Mouse (Mus musculus) forebrain, postnatal 0 days (tissue): ENCODE measurements around the gene Zfp286. TPM values are rescaled to one million over a fixed set of nuclear protein-coding genes. Genes with fewer than 3 reads are reported as not detected.

Experiments used
- ATAC-seq: fragments of 200-750 bp; cut with Nextera tagmentation; 2 replicates; pipeline ENCODE4 v1.8.0; 2017; ENCODE audit warnings: mild to moderate bottlenecking, moderate library complexity
- DNase-seq: peaks from one replicate; pipeline ENCODE4 v3.0.0-alpha.2; 2015
- H3K27ac ChIP-seq: fragments of 300-500 bp; sonication (generic); 2 replicates; pipeline ENCODE4 v1.5.1; 2014; ENCODE audit warnings: low read depth, mild to moderate bottlenecking, antibody characterized with exemption, low read length, moderate library complexity, mixed read lengths
- H3K27me3 ChIP-seq: fragments of 300-500 bp; sonication (generic); 2 replicates; pipeline ENCODE4 v1.6.1; 2014; ENCODE audit warnings: mild to moderate bottlenecking, low read length, mixed read lengths; ENCODE audit not compliant: insufficient read depth
- H3K36me3 ChIP-seq: fragments of 300-500 bp; sonication (generic); 2 replicates; pipeline ENCODE4 v1.6.1; 2014; ENCODE audit warnings: mild to moderate bottlenecking, moderate library complexity; ENCODE audit not compliant: insufficient read depth
- H3K4me1 ChIP-seq: fragments of 300-500 bp; sonication (generic); 2 replicates; pipeline ENCODE4 v1.6.1; 2014; ENCODE audit warnings: antibody characterized with exemption; ENCODE audit not compliant: insufficient read depth
- H3K4me2 ChIP-seq: fragments of 300-500 bp; sonication (generic); 2 replicates; pipeline ENCODE4 v1.6.1; 2014; ENCODE audit warnings: low read depth, mild to moderate bottlenecking, moderate library complexity
- H3K4me3 ChIP-seq: fragments of 300-500 bp; sonication (generic); 2 replicates; pipeline ENCODE4 v1.5.1; 2014; ENCODE audit warnings: low read depth, low read length, mixed read lengths
- H3K9ac ChIP-seq: fragments of 300-500 bp; sonication (generic); 2 replicates; pipeline ENCODE4 v1.6.1; 2014; ENCODE audit warnings: mild to moderate bottlenecking
- H3K9me3 ChIP-seq: fragments of 300-500 bp; sonication (generic); 2 replicates; pipeline ENCODE4 v1.6.1; 2016; ENCODE audit warnings: low read length
- CTCF ChIP-seq: sonication (generic); IDR thresholded peaks from 2 replicates; pipeline ENCODE4 v1.5.1; 2016; ENCODE audit warnings: antibody characterized with exemption, control low read depth, low read depth
- WGBS: fragments of 180-500 bp; shearing (Covaris S2); extraction: QIAGEN DNeasy Blood & Tissue Kit; methylation state at CpG from one replicate; pipeline ENCODE4 v1.1.7; 2014; 5-methylcytosine and 5-hydroxymethylcytosine counted together
- polyA plus RNA-seq: library from polyadenylated mRNA; unstranded; fragments of >200 nt; fragmentation: Nextera tagmentation; extraction: Ambion mirVana; gene quantifications from 2 replicates; pipeline ENCODE4 v1.2.1, GENCODE M21; 2015
- total RNA-seq: library from RNA; depleted of rRNA; stranded (reverse); fragments of >200 nt; gene quantifications from 2 replicates; pipeline ENCODE4 v1.2.3, GENCODE M21; 2014

Zfp286 gene
- total and polyA plus RNA-seq, 2 experiments from 2014 or later: 19.1 to 24.6 TPM

GRCm38 (mm10) chr11:62825222-62826105, 36.2 kb upstream of the Zfp286 start:
- no peaks in the 10 kb centered on the region for H3K36me3 ChIP-seq
- ATAC-seq (no peak), DNase-seq (no peak)
- no peaks in the 10 kb centered on the region for H3K9me3 ChIP-seq
- no peak overlapping the region for H3K27ac ChIP-seq
- no peak overlapping the region for H3K9ac ChIP-seq
- H3K4me1 ChIP-seq: peaks cover 4% of the 10 kb centered on the region; the same call in 1 of the 2 replicates
- no peak for TF ChIP-seq CTCF
- WGBS: 86% methylated on average over 9 of the region's 9 CpGs
- no peak overlapping the region for H3K4me2 ChIP-seq
- H3K4me3 ChIP-seq: no peak overlapping the region
- H3K27me3 ChIP-seq: no peaks in the 10 kb centered on the region

GRCm38 (mm10) chr11:62824211-62824610, 34.9 kb upstream of the Zfp286 start:
- H3K9me3 ChIP-seq: no peaks in the 10 kb centered on the region
- peaks cover 9% of the 10 kb centered on the region; the same call in 1 of the 2 replicates for H3K4me1 ChIP-seq
- no peak overlapping the region for H3K4me3 ChIP-seq
- 82% methylated on average over 7 of the region's 7 CpGs for WGBS
- H3K9ac ChIP-seq: no peak overlapping the region
- TF ChIP-seq CTCF: no peak
- H3K36me3 ChIP-seq: no peaks in the 10 kb centered on the region
- DNase-seq (no peak), ATAC-seq (no peak)
- H3K4me2 ChIP-seq: no peak overlapping the region
- H3K27ac ChIP-seq: no peak overlapping the region
- H3K27me3 ChIP-seq: no peaks in the 10 kb centered on the region

- H3K4me2 ChIP-seq: peak overlapping the region; percentile 10
- no peak for ATAC-seq
These were observed 32.6 kb upstream of the Zfp286 start for GRCm38 (mm10) chr11:62821893-62822292.

GRCm38 (mm10) chr11:62820661-62821437, 31.6 kb upstream of the Zfp286 start:
- 17% methylated on average over 16 of the region's 16 CpGs for WGBS
- Histone ChIP-seq H3K27me3 (no peaks in the 10 kb centered on the region), H3K9ac (peak overlapping the region; percentile 48; the same call in 1 of the 2 replicates), H3K4me2 (peak overlapping the region; percentile 71), H3K27ac (no peak overlapping the region), H3K4me3 (peak overlapping the region; percentile 41), H3K9me3 (no peaks in the 10 kb centered on the region), H3K4me1 (peaks cover 9% of the 10 kb centered on the region; the same call in 1 of the 2 replicates), H3K36me3 (no peaks in the 10 kb centered on the region)
- ATAC-seq (peak; percentile 47), DNase-seq (peak; percentile 16)
- TF ChIP-seq CTCF: no peak

More at GRCm38 (mm10) chr11:62821893-62822292, 32.6 kb upstream of the Zfp286 start:
- Histone ChIP-seq H3K9ac (no peak overlapping the region), H3K4me3 (0 out of 2 replicates have a peak overlapping the region, but pooled peaks have one; percentile 7), H3K27ac (no peak overlapping the region), H3K36me3 (no peaks in the 10 kb centered on the region), H3K4me1 (peaks cover 9% of the 10 kb centered on the region; the same call in 1 of the 2 replicates), H3K27me3 (no peaks in the 10 kb centered on the region), H3K9me3 (no peaks in the 10 kb centered on the region)
- no peak for DNase-seq
- no peak for TF ChIP-seq CTCF
- WGBS: 69% methylated on average over 5 of the region's 5 CpGs

- H3K36me3 ChIP-seq: no peaks in the 10 kb centered on the region
- H3K4me1 ChIP-seq: peaks cover 9% of the 10 kb centered on the region; the same call in 1 of the 2 replicates
- peak; percentile 76 for DNase-seq
- no peaks in the 10 kb centered on the region for H3K27me3 ChIP-seq
- 6% methylated on average over 15 of the region's 15 CpGs for WGBS
- H3K9ac ChIP-seq: peak within 1 kb of the TSS; percentile 48; the same call in 1 of the 2 replicates
- H3K4me3 ChIP-seq: peak within 1 kb of the TSS; percentile 41
- TF ChIP-seq CTCF: no peak
- H3K27ac ChIP-seq: no peak within 1 kb of the TSS
- no peaks in the 10 kb centered on the region for H3K9me3 ChIP-seq
- H3K4me2 ChIP-seq: peak within 1 kb of the TSS; percentile 71
- ATAC-seq: peak; percentile 91
These were observed 30.8 kb upstream of the Zfp286 start, which contains the start of gene Trim16 for GRCm38 (mm10) chr11:62820059-62820541. Gene Trim16, plus strand, starts transcription at chr11:62820231.

GRCm38 (mm10) chr11:62819059-62819686, 29.9 kb upstream of the Zfp286 start:
- Histone ChIP-seq H3K27ac (no peak overlapping the region), H3K36me3 (no peaks in the 10 kb centered on the region), H3K4me1 (peaks cover 9% of the 10 kb centered on the region; the same call in 1 of the 2 replicates), H3K4me3 (no peak overlapping the region), H3K27me3 (no peaks in the 10 kb centered on the region), H3K9me3 (no peaks in the 10 kb centered on the region), H3K9ac (no peak overlapping the region), H3K4me2 (no peak overlapping the region)
- DNase-seq (no peak), ATAC-seq (no peak)
- 96% methylated on average over 8 of the region's 8 CpGs for WGBS
- TF ChIP-seq CTCF: no peak
